In the genomic region with DNA sequence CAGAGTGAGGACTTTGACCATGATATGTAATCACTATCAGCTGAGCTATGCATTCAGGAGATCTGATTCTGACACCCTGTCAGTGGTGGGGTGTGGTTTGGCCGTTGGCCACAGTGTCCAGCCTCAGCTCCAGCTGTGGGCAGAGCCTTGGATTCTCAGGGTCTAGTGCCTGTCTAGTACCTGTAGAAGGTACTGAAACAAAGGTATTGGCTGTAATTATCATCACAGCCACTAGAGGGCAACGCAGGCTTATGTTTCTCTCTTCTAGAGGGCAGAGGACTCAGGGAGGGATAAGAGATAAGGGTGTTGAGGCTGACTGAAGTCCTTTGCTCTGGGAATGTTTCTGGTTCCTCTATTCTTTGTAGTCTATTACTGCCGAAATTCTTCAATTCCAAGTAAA, we compare ENCODE assay signal across 8 mouse cellular contexts. TPM values are rescaled to one million over a fixed set of nuclear protein-coding genes. Genes with fewer than 3 reads are reported as not detected.
DNase-seq lines count a peak whose midpoint lies in the region; ATAC-seq and TF ChIP-seq lines count a peak whose summit lies in the region.

No protein-coding gene starts in this region.

- peaks cover 23% of the 10 kb centered on the region for H3K27me3 ChIP-seq in Patski

- intact Hi-C loops in heart, postnatal 10 days (cut with DNase I), result loop anchor here (2.0 to 5.0 kb wide), 4 partner anchors 249 to 1353 kb away; no protein-coding TSS in a partner anchor

- 3% methylated on average over 3 of the region's 3 CpGs for WGBS in large intestine, adult 2 months

- in situ Hi-C loops in Patski (cut with MboI; ENCODE audit: low pct_unique_long_range_greater_than_20kb), result loop anchor here (25.0 kb wide), 1 partner anchor 1358 kb away; no protein-coding TSS in a partner anchor

- no peak for ATAC-seq in Patski
- ATAC-seq in megakaryocyte progenitor cell, adult 5-6 weeks (replicated peaks; ENCODE audit: poor library complexity), result peak; percentile 83

- CTCF ChIA-PET in Patski (lab: Charles Lee), result no interaction called here

- peak; percentile 65 for DNase-seq in adrenal gland, postnatal 10 days
- DNase-seq in adrenal gland, postnatal 25 days, result no peak
- DNase-seq in Patski (ENCODE audit: low read depth, low spot score), result no peak
- peak; percentile 83 for DNase-seq in embryo, embryonic 10 days (ENCODE audit: low spot score)
- peak; percentile 63 to 74 for DNase-seq in heart, postnatal 10 days
- peak; percentile 19 for DNase-seq in large intestine, adult 2 months (ENCODE audit: low read depth, low spot score)
- peak; percentile 14 for DNase-seq in skeletal muscle tissue, adult 2 months (ENCODE audit: low read depth, low spot score)

- POLR2A ChIA-PET in Patski (lab: Charles Lee), result no interaction called here

- peak; percentile 71 for TF ChIP-seq CTCF in Patski (IDR thresholded peaks at IDR 0.05)

RNA-seq across cellular contexts. Expression of a gene that starts 34.2 kb away (rescaled TPM):
- total RNA-seq in adrenal gland, postnatal 10 days (2021), result not detected
- not detected in 2 replicates for total RNA-seq in adrenal gland, postnatal 25 days (2021)
- polyA plus RNA-seq in Patski (2021), result not detected
- not detected for total RNA-seq in heart, postnatal 10 days (2021)
- polyA plus RNA-seq in large intestine, adult 2 months (2012; rRNA removed), result not detected in 2 replicates
- total RNA-seq in megakaryocyte progenitor cell, adult 5-6 weeks (2015), result not detected in 2 replicates
- total RNA-seq in megakaryocyte progenitor cell, adult 5-6 weeks (2017), result not detected in 2 replicates

Comparison
In these comparisons a context has a peak if more than half of its experiments do, and no peak if none do; other contexts are left out.
1. DNase-seq: peak in adrenal gland, postnatal 10 days (single experiment), embryo, embryonic 10 days (single experiment), heart, postnatal 10 days (2 of 2), large intestine, adult 2 months (single experiment) and skeletal muscle tissue, adult 2 months (single experiment); none in adrenal gland, postnatal 25 days (single experiment) and Patski (single experiment).